Mouse (Mus musculus) testis, adult 2 months (tissue): ENCODE results near the gene Syngr1. TPM values are rescaled to one million over a fixed set of nuclear protein-coding genes. Genes with fewer than 3 reads are reported as not detected.

Experiments
- H3K27ac ChIP-seq: fragments of 200-500 bp; 2 replicates; pipeline ENCODE4 v1.5.1; 2012; ENCODE audit warnings: low read depth, low read length; ENCODE audit not compliant: control insufficient read depth, insufficient read depth
- H3K27me3 ChIP-seq: fragments of 200-500 bp; 2 replicates; pipeline ENCODE4 v1.6.1; 2012; ENCODE audit warnings: mild to moderate bottlenecking, low read length, moderate library complexity; ENCODE audit not compliant: control insufficient read depth, insufficient read depth
- H3K36me3 ChIP-seq: fragments of 200-500 bp; 2 replicates; pipeline ENCODE4 v1.6.1; 2012; ENCODE audit warnings: mild to moderate bottlenecking, low read length; ENCODE audit not compliant: control insufficient read depth, insufficient read depth
- H3K4me1 ChIP-seq: fragments of 200-500 bp; 2 replicates; pipeline ENCODE4 v1.6.1; 2012; ENCODE audit warnings: low read length; ENCODE audit not compliant: control insufficient read depth, insufficient read depth
- H3K4me3 ChIP-seq: fragments of 200-500 bp; 2 replicates; pipeline ENCODE4 v1.5.1; 2012; ENCODE audit warnings: low read depth, mild to moderate bottlenecking, low read length, moderate library complexity, mixed read lengths; ENCODE audit not compliant: control insufficient read depth
- CTCF ChIP-seq: fragments of 200-500 bp; IDR thresholded peaks from 2 replicates; pipeline ENCODE4 v1.5.1; 2012; ENCODE audit warnings: low read depth, mild to moderate bottlenecking, inconsistent platforms, low read length, moderate library complexity; ENCODE audit not compliant: control insufficient read depth, insufficient read depth, insufficient replicate concordance
- POLR2A ChIP-seq: fragments of 200-500 bp; IDR thresholded peaks from 2 replicates; pipeline ENCODE4 v1.6.1; 2012; ENCODE audit warnings: low read depth, mild to moderate bottlenecking, inconsistent platforms, low read length, moderate library complexity; ENCODE audit not compliant: control insufficient read depth
- polyA plus RNA-seq: library from polyadenylated mRNA; depleted of rRNA; stranded (reverse); fragments of >200 nt; gene quantifications from 2 replicates; pipeline ENCODE4 v1.2.3, GENCODE M21; 2012; rRNA removed

Syngr1 gene
- polyA plus RNA-seq, 1 experiment: 8.5 TPM

DNA sequence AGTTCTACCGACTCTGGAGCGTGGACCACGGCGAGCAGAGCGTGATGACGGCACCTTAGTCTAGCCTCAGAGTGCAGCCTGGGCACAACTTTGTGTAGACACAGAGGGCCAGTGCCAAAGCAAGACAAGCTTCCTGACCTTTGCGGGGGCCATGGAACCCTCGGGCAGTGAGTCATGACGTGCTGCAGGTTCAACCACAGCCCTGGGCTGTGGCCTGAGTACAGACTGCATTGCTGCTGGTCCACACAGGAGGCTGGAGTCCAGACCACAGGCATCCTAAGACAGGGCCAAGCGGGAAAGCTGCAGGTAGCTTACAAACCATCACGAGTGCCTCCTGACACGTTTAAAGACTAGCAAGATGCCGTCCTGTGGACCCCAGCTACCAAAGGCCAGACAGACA lies 69.1 kb downstream of the Syngr1 start:
- TF ChIP-seq CTCF: no peak
- no peak for TF ChIP-seq POLR2A
- H3K4me1 ChIP-seq: no peaks in the 10 kb centered on the region
- H3K36me3 ChIP-seq: peaks cover 1% of the 10 kb centered on the region; the same call in 1 of the 2 replicates
- H3K27me3 ChIP-seq: no peaks in the 10 kb centered on the region
- no peak overlapping the region for H3K27ac ChIP-seq
- H3K4me3 ChIP-seq: no peak overlapping the region

GRCm38 (mm10) chr15:80160726-80161125 lies 69.6 kb downstream of the Syngr1 start:
- TF ChIP-seq CTCF: no peak
- no peak for TF ChIP-seq POLR2A
- H3K4me1 ChIP-seq: no peaks in the 10 kb centered on the region
- H3K27ac ChIP-seq: no peak overlapping the region
- no peaks in the 10 kb centered on the region for H3K27me3 ChIP-seq
- H3K4me3 ChIP-seq: no peak overlapping the region
- H3K36me3 ChIP-seq: peaks cover 1% of the 10 kb centered on the region; the same call in 1 of the 2 replicates

- no peak for TF ChIP-seq CTCF
- TF ChIP-seq POLR2A: no peak
- H3K4me3 ChIP-seq: no peak overlapping the region
- no peak overlapping the region for H3K27ac ChIP-seq
- peaks cover 1% of the 10 kb centered on the region; the same call in 1 of the 2 replicates for H3K36me3 ChIP-seq
- no peaks in the 10 kb centered on the region for H3K27me3 ChIP-seq
- no peaks in the 10 kb centered on the region for H3K4me1 ChIP-seq
Observed at GRCm38 (mm10) chr15:80161199-80161598, 70.1 kb downstream of the Syngr1 start.

- no peaks in the 10 kb centered on the region for H3K27me3 ChIP-seq
- no peaks in the 10 kb centered on the region for H3K4me1 ChIP-seq
- peaks cover 1% of the 10 kb centered on the region; the same call in 1 of the 2 replicates for H3K36me3 ChIP-seq
- no peak overlapping the region for H3K27ac ChIP-seq
- H3K4me3 ChIP-seq: no peak overlapping the region
- TF ChIP-seq POLR2A: no peak
Observed at GRCm38 (mm10) chr15:80162401-80162964, 71.3 kb downstream of the Syngr1 start.

- Histone ChIP-seq H3K36me3 (peaks cover 1% of the 10 kb centered on the region; the same call in 1 of the 2 replicates), H3K27me3 (no peaks in the 10 kb centered on the region), H3K4me1 (no peaks in the 10 kb centered on the region), H3K27ac (no peak overlapping the region), H3K4me3 (no peak overlapping the region)
- no peak for TF ChIP-seq POLR2A
- TF ChIP-seq CTCF: no peak
Observed at GRCm38 (mm10) chr15:80163274-80163673, 72.1 kb downstream of the Syngr1 start.

GRCm38 (mm10) chr15:80163716-80164115 lies 72.6 kb downstream of the Syngr1 start:
- Histone ChIP-seq H3K4me1 (no peaks in the 10 kb centered on the region), H3K4me3 (no peak overlapping the region), H3K27ac (no peak overlapping the region), H3K36me3 (peaks cover 1% of the 10 kb centered on the region; the same call in 1 of the 2 replicates), H3K27me3 (no peaks in the 10 kb centered on the region)
- no peak for TF ChIP-seq CTCF
- TF ChIP-seq POLR2A: no peak

GRCm38 (mm10) chr15:80165396-80165795 lies 74.3 kb downstream of the Syngr1 start:
- no peaks in the 10 kb centered on the region for H3K4me1 ChIP-seq
- no peaks in the 10 kb centered on the region for H3K27me3 ChIP-seq
- peaks cover 1% of the 10 kb centered on the region; the same call in 1 of the 2 replicates for H3K36me3 ChIP-seq
- no peak overlapping the region for H3K4me3 ChIP-seq
- TF ChIP-seq POLR2A (no peak), CTCF (no peak)
- no peak overlapping the region for H3K27ac ChIP-seq

Other genes starting within 250 kb of the Syngr1 start
- 10.8 and 11.1 TPM in 2 replicates for gene Apobec3, start 199.7 kb upstream of the Syngr1 start, polyA plus RNA-seq
- 44.0 and 47.8 TPM in 2 replicates for gene Cbx7, start 120.2 kb upstream of the Syngr1 start, polyA plus RNA-seq
- 1.6 and 1.9 TPM in 2 replicates for gene Pdgfb, start 76.4 kb upstream of the Syngr1 start, polyA plus RNA-seq
- 122 and 154 TPM in 2 replicates for gene Rpl3, start 534 bp downstream of the Syngr1 start, polyA plus RNA-seq
- 4.0 and 4.7 TPM in 2 replicates for gene Tab1, start 41.8 kb downstream of the Syngr1 start, polyA plus RNA-seq
- gene Mgat3, start 82.4 kb downstream of the Syngr1 start, polyA plus RNA-seq: 0.38 and 0.95 TPM in 2 replicates
- 38.4 and 43.6 TPM in 2 replicates for gene Mief1, start 142.7 kb downstream of the Syngr1 start, polyA plus RNA-seq
- not detected in 2 replicates for gene AC140267.1, start 144.5 kb downstream of the Syngr1 start, polyA plus RNA-seq
- 46.0 and 46.7 TPM in 2 replicates for gene Atf4, start 163.8 kb downstream of the Syngr1 start, polyA plus RNA-seq
- gene Rps19bp1, start 173.0 kb downstream of the Syngr1 start, polyA plus RNA-seq: 13.6 and 14.5 TPM in 2 replicates
- gene Cacna1i, start 195.9 kb downstream of the Syngr1 start, polyA plus RNA-seq: 1.1 and 1.2 TPM in 2 replicates